Mouse (Mus musculus): ENCODE results near the gene Fbxo24. TPM values are rescaled to one million over a fixed set of nuclear protein-coding genes. Genes with fewer than 3 reads are reported as not detected.

The Fbxo24 gene
- polyA plus RNA-seq, 1 experiment from 2014 or later, result 0.19 TPM

DNA sequence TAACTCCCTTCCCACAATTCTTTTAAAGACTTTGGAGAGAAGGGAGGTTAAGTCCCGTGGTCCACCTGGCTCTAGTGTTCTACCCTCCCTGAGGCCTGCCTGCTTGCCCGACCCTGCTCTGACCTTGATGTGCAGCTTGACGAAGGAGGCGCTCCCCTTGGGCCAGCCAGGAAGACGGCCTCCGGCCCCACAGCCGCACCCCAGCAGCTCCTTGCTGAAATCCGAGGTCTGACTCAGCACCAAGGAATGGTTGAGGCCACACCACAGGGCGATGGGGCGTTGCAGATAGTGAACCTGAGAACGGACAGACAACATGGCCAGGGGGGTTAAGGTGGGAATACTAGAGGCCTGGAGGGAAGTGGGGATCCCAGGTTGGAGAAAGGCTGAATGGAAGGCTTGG lies 15.3 kb downstream of the Fbxo24 start, which contains the start of gene Pcolce:
Gene Pcolce (minus strand): TSS at position 235 of the 400 bp plus-strand sequence.
- Histone ChIP-seq H3K27me3 (ENCODE audit: control insufficient read depth, insufficient read depth, low read length) (no peaks in the 10 kb centered on the region), H3K4me1 (ENCODE audit: control insufficient read depth, insufficient read depth, low read length) (no peaks in the 10 kb centered on the region), H3K36me3 (ENCODE audit: control insufficient read depth, insufficient read depth, low read length) (no peaks in the 10 kb centered on the region), H3K4me3 (ENCODE audit: low read depth, low read length) (no peak within 1 kb of the TSS), H3K27ac (ENCODE audit: low read depth, low read length) (no peak within 1 kb of the TSS), H3K4me2 (ENCODE audit: low read depth, low read length) (no peak within 1 kb of the TSS), H3K9ac (replicated peaks; ENCODE audit: low read depth, low read length) (no peak within 1 kb of the TSS), H3K9me3 (ENCODE audit: control insufficient read depth, low read length) (no peaks in the 10 kb centered on the region)
- 68% methylated on average over 11 of the region's 11 CpGs for WGBS
- no peak for ATAC-seq (ENCODE audit: low read depth)

DNA sequence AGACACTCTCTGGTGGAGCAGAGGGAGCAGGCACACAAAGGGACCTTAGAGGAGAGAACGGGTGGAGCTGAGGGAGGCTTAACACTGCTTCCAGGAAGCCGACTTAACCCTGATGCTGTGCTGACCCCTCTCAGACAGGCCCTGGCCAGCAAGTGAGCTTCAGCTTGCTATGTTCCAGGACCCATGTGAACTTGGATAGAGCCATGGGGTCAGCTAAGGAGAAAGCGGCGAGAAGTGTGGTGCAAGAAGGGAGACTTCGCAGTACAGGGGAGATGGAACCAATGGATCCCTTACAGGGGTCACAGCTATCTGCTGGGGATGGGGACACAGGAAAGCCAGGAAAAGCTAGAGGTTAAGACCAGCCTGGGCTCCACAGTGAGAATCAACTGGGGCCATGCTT lies 15.7 kb downstream of the Fbxo24 start:
- no peak overlapping the region for H3K9ac ChIP-seq (replicated peaks; ENCODE audit: low read depth, low read length)

DNA sequence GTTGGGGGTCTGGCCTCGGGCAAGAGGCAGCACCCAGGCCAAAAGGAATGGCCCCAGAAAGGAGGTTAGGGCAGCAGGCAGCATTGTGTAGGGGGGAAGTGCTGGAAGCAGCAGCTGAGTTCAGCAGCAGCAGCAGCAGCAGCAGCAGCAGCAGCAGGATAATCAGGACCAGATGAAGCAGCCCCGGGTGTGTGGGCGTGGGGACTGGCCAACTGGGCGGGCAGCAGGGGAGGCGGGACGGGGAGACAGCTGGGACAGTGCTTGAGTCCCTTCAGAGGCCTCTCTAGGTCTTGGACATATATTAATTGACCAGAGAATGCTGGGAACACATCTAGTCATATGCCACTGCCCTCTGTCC lies 17.6 kb downstream of the Fbxo24 start:
- Histone ChIP-seq H3K9me3 (ENCODE audit: control insufficient read depth, low read length) (no peaks in the 10 kb centered on the region), H3K4me3 (ENCODE audit: low read depth, low read length) (no peak overlapping the region), H3K36me3 (ENCODE audit: control insufficient read depth, insufficient read depth, low read length) (no peaks in the 10 kb centered on the region), H3K4me1 (ENCODE audit: control insufficient read depth, insufficient read depth, low read length) (peaks cover 5% of the 10 kb centered on the region; the same call in 1 of the 2 replicates), H3K27me3 (ENCODE audit: control insufficient read depth, insufficient read depth, low read length) (no peaks in the 10 kb centered on the region), H3K9ac (replicated peaks; ENCODE audit: low read depth, low read length) (no peak overlapping the region), H3K27ac (ENCODE audit: low read depth, low read length) (no peak overlapping the region), H3K4me2 (ENCODE audit: low read depth, low read length) (peak overlapping the region; percentile 18; the same call in 1 of the 2 replicates)
- ATAC-seq (ENCODE audit: low read depth), result no peak
- 36% methylated on average over 6 of the region's 6 CpGs for WGBS

More for the DNA sequence above, 15.7 kb downstream of the Fbxo24 start:
- Histone ChIP-seq H3K27ac (ENCODE audit: low read depth, low read length) (no peak overlapping the region), H3K27me3 (ENCODE audit: control insufficient read depth, insufficient read depth, low read length) (no peaks in the 10 kb centered on the region), H3K36me3 (ENCODE audit: control insufficient read depth, insufficient read depth, low read length) (no peaks in the 10 kb centered on the region), H3K4me3 (ENCODE audit: low read depth, low read length) (no peak overlapping the region), H3K9me3 (ENCODE audit: control insufficient read depth, low read length) (no peaks in the 10 kb centered on the region), H3K4me1 (ENCODE audit: control insufficient read depth, insufficient read depth, low read length) (peaks cover 1% of the 10 kb centered on the region; the same call in 1 of the 2 replicates), H3K4me2 (ENCODE audit: low read depth, low read length) (no peak overlapping the region)
- 79% methylated on average over 5 of the region's 5 CpGs for WGBS
- no peak for ATAC-seq (ENCODE audit: low read depth)

DNA sequence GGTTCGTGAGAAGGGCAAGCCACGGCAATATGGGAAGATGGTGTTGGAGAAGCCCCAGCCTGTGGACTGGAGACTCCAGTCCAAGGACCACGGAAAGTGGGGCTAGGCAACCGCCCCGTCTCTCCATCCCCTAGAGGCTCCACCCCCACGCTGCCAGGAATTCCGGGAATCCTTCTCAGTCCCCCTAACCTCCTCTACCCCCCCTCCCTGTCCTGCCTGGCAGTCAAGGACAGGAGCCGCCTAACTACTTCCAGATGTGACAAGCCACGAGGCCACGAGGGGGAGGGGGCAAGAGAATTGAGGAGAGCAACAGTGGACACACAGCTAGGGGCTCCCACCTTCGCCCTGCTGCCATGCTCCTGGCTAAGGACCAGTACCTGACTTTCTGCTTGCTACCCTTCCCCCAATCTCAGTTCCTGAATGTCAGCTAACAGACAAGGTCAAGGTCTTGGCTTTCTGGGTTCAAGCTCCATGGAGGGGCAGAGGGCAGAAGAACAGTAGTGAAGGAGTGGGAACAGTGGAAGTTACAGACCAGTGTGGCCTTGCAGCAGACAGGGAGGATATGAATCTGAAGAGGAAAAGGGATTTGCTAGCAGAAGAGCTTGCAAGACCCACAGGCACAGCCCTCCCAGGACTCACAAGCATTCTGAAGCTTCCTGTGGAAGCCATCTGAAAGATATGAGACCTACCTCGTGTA lies 18.1 kb downstream of the Fbxo24 start:
- Histone ChIP-seq H3K4me2 (ENCODE audit: low read depth, low read length) (peak overlapping the region; percentile 18; the same call in 1 of the 2 replicates), H3K27ac (ENCODE audit: low read depth, low read length) (no peak overlapping the region), H3K27me3 (ENCODE audit: control insufficient read depth, insufficient read depth, low read length) (no peaks in the 10 kb centered on the region), H3K36me3 (ENCODE audit: control insufficient read depth, insufficient read depth, low read length) (no peaks in the 10 kb centered on the region), H3K9ac (replicated peaks; ENCODE audit: low read depth, low read length) (no peak overlapping the region), H3K4me3 (ENCODE audit: low read depth, low read length) (no peak overlapping the region), H3K9me3 (ENCODE audit: control insufficient read depth, low read length) (no peaks in the 10 kb centered on the region), H3K4me1 (ENCODE audit: control insufficient read depth, insufficient read depth, low read length) (peaks cover 5% of the 10 kb centered on the region; the same call in 1 of the 2 replicates)
- ATAC-seq (ENCODE audit: low read depth), result no peak
- WGBS, result 14% methylated on average over 12 of the region's 12 CpGs

DNA sequence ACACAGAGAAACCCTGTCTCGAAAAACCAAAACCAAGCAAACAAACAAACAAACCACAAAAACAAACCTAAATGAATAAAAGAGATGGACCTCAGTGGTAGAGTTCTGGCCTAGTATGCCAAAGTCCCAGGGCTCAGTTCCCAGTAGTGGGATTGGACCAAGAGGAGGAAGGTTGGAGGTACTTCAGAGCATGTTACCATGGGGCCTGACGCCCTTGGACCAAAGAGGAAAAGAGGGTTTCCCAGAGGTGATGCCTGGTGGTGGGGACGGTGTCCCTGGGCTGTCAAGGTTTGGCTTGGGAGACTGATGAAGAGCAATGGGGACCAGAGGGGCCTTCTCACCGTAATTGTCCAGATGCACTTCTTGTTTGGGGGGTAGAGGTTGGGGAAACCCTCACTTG lies 18.7 kb downstream of the Fbxo24 start:
- no peak for ATAC-seq (ENCODE audit: low read depth)
- 76% methylated on average over 4 of the region's 4 CpGs for WGBS
- Histone ChIP-seq H3K9ac (replicated peaks; ENCODE audit: low read depth, low read length) (no peak overlapping the region), H3K36me3 (ENCODE audit: control insufficient read depth, insufficient read depth, low read length) (no peaks in the 10 kb centered on the region), H3K27me3 (ENCODE audit: control insufficient read depth, insufficient read depth, low read length) (no peaks in the 10 kb centered on the region), H3K27ac (ENCODE audit: low read depth, low read length) (no peak overlapping the region), H3K4me3 (ENCODE audit: low read depth, low read length) (no peak overlapping the region), H3K9me3 (ENCODE audit: control insufficient read depth, low read length) (no peaks in the 10 kb centered on the region), H3K4me1 (ENCODE audit: control insufficient read depth, insufficient read depth, low read length) (peaks cover 5% of the 10 kb centered on the region; the same call in 1 of the 2 replicates), H3K4me2 (ENCODE audit: low read depth, low read length) (no peak overlapping the region)

DNA sequence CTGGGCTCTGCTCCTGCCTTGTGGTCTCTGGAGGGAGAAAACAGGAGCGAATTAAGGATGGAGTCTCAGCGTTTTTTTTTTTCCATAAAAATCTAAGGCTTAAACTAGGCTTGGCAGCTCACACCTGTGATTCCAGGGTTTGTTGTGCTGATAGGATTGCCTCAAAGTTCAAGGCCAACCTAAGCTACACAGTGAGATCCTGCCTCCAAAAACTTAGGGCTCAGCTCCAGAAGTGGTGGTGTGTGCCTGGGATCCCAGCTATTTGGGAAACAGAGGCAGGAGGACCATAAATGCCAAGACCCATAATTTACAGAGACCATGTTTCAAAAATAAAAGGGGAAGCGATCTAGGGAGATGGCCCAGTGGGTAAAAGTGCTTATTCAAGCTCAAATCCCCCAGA lies 19.5 kb downstream of the Fbxo24 start:
- H3K27me3 ChIP-seq (ENCODE audit: control insufficient read depth, insufficient read depth, low read length), result no peaks in the 10 kb centered on the region
- H3K4me3 ChIP-seq (ENCODE audit: low read depth, low read length), result no peak overlapping the region
- ATAC-seq (ENCODE audit: low read depth), result no peak
- H3K9ac ChIP-seq (replicated peaks; ENCODE audit: low read depth, low read length), result no peak overlapping the region
- H3K36me3 ChIP-seq (ENCODE audit: control insufficient read depth, insufficient read depth, low read length), result no peaks in the 10 kb centered on the region
- no peak overlapping the region for H3K4me2 ChIP-seq (ENCODE audit: low read depth, low read length)
- WGBS, result 52% methylated on average over 3 of the region's 3 CpGs
- H3K27ac ChIP-seq (ENCODE audit: low read depth, low read length), result no peak overlapping the region
- no peaks in the 10 kb centered on the region for H3K9me3 ChIP-seq (ENCODE audit: control insufficient read depth, low read length)
- peaks cover 5% of the 10 kb centered on the region; the same call in 1 of the 2 replicates for H3K4me1 ChIP-seq (ENCODE audit: control insufficient read depth, insufficient read depth, low read length)

DNA sequence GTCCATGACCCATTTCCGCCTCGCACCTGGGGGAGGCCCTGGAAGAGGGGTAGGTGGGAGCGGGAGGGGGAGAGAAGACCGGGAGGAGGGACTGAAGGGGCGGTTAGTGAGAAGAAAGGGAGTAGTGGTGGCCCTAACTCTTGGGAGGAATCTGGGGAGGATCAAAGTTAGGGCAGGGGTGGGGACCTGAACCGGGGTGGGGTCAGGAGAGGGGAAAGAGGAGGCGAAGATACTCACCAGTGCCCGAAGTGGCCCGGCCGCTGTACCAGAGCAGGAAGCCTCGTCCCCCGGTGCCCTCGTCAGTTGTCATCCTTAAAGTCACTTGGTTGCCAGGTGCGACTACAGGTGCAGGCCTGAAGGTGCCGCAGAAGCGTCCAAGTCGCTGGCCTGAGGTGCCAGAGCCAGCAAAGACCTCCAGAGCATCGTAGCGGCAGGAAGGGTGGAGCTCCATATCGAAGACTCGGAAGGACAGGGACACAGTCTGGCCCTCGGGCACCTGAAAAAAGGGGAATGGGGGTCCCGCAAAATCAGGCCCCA lies 20.1 kb downstream of the Fbxo24 start:
- no peak overlapping the region for H3K27ac ChIP-seq (ENCODE audit: low read depth, low read length)
- H3K27me3 ChIP-seq (ENCODE audit: control insufficient read depth, insufficient read depth, low read length), result no peaks in the 10 kb centered on the region
- H3K9ac ChIP-seq (replicated peaks; ENCODE audit: low read depth, low read length), result no peak overlapping the region
- WGBS, result 14% methylated on average over 23 of the region's 23 CpGs
- H3K4me2 ChIP-seq (ENCODE audit: low read depth, low read length), result no peak overlapping the region
- H3K36me3 ChIP-seq (ENCODE audit: control insufficient read depth, insufficient read depth, low read length), result no peaks in the 10 kb centered on the region
- no peaks in the 10 kb centered on the region for H3K9me3 ChIP-seq (ENCODE audit: control insufficient read depth, low read length)
- no peak for ATAC-seq (ENCODE audit: low read depth)
- no peak overlapping the region for H3K4me3 ChIP-seq (ENCODE audit: low read depth, low read length)
- H3K4me1 ChIP-seq (ENCODE audit: control insufficient read depth, insufficient read depth, low read length), result peaks cover 5% of the 10 kb centered on the region; the same call in 1 of the 2 replicates

DNA sequence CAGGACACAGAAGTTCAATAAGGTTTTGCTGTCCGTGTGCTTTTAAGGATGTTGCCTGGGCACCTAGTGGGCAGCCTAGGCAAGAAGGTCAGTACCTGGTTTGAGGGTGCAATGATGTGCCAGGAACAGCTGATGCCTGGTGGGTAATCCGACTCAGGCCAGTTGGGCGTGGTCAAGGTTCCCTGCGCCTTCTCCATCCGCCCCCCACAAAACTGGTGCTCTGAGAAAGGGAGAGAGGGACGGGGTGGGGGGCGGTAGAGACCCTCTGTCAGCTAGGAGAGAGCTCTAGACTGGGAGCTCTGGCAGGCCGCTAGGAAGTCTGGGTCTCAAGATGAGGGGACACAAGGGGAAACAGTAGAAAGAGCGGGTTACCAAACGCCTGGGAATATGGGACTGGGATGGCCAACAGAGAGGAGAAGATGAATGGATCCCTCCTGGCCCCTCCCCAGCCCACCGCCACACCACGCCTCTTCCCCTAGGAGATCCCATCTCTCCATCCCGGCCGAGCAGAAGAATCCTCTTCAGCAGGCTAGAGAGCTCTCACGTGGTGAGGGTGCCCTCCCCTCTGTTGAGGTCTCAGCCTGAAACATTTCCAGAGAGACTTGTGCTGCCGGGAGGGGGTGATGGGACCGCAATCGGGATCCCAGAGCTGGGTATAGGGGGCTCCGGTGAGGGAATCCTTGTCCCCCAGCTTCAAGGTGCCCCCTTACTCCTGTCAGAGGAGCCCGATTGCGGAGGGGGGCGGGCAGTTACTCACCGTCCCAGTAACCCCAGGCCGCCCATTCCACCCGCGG lies 20.7 kb downstream of the Fbxo24 start:
- Histone ChIP-seq H3K36me3 (ENCODE audit: control insufficient read depth, insufficient read depth, low read length) (no peaks in the 10 kb centered on the region), H3K27ac (ENCODE audit: low read depth, low read length) (no peak overlapping the region), H3K4me2 (ENCODE audit: low read depth, low read length) (no peak overlapping the region), H3K9me3 (ENCODE audit: control insufficient read depth, low read length) (no peaks in the 10 kb centered on the region), H3K9ac (replicated peaks; ENCODE audit: low read depth, low read length) (no peak overlapping the region), H3K4me3 (ENCODE audit: low read depth, low read length) (no peak overlapping the region), H3K27me3 (ENCODE audit: control insufficient read depth, insufficient read depth, low read length) (no peaks in the 10 kb centered on the region), H3K4me1 (ENCODE audit: control insufficient read depth, insufficient read depth, low read length) (peaks cover 5% of the 10 kb centered on the region; the same call in 1 of the 2 replicates)
- ATAC-seq (ENCODE audit: low read depth), result no peak
- WGBS, result 12% methylated on average over 25 of the region's 26 CpGs

DNA sequence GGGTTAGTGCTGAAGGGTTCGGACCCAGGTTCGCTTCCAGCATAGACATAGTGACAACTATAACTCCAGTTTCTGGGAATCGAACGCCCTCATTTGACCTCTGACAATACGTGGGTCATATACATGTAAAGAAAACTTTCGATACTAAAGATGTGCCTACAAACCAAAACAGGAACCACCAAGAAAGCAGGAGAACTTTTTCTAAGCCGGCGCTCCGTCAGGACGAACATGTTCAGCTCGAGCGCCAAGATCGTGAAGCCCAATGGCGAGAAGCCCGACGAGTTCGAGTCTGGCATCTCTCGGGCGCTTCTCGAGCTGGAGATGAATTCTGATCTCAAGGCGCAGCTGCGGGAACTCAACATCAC lies 27.5 kb downstream of the Fbxo24 start:
- WGBS, result under 1% methylated on average over 22 of the region's 22 CpGs
- H3K4me2 ChIP-seq (ENCODE audit: low read depth, low read length), result peak overlapping the region; percentile 52
- H3K9ac ChIP-seq (replicated peaks; ENCODE audit: low read depth, low read length), result 0 out of 2 replicates have a peak overlapping the region, but pooled peaks have one; percentile 79
- peaks cover 16% of the 10 kb centered on the region; the same call in 1 of the 2 replicates for H3K4me1 ChIP-seq (ENCODE audit: control insufficient read depth, insufficient read depth, low read length)
- H3K27ac ChIP-seq (ENCODE audit: low read depth, low read length), result no peak overlapping the region
- no peaks in the 10 kb centered on the region for H3K36me3 ChIP-seq (ENCODE audit: control insufficient read depth, insufficient read depth, low read length)
- H3K4me3 ChIP-seq (ENCODE audit: low read depth, low read length), result peak overlapping the region; percentile 74
- H3K27me3 ChIP-seq (ENCODE audit: control insufficient read depth, insufficient read depth, low read length), result no peaks in the 10 kb centered on the region
- ATAC-seq (ENCODE audit: low read depth), result no peak
- H3K9me3 ChIP-seq (ENCODE audit: control insufficient read depth, low read length), result no peaks in the 10 kb centered on the region

All from neural tube, embryonic 14.5 days (tissue).